Mouse (Mus musculus): Measurements from ENCODE around the gene Rps11. TPM values are rescaled to one million over a fixed set of nuclear protein-coding genes. Genes with fewer than 3 reads are reported as not detected.

Gene Rps11
- polyA plus RNA-seq, 1 experiment: 221 TPM

- TF ChIP-seq CTCF (IDR thresholded peaks at IDR 0.05; ENCODE audit: insufficient read depth, low read length): no peak
- no peak for TF ChIP-seq POLR2A (IDR thresholded peaks at IDR 0.05; ENCODE audit: borderline replicate concordance, extremely low read depth, low read depth, low read length)
- no peak for DNase-seq
- Histone ChIP-seq H3K4me1 (ENCODE audit: control insufficient read depth, insufficient read depth, low read length) (peaks cover 6% of the 10 kb centered on the region), H3K4me3 (replicated peaks; ENCODE audit: extremely low read depth, low read depth, low read length) (no peak overlapping the region)
- 76% methylated on average over 11 of the region's 11 CpGs for WGBS
Measured at GRCm38 (mm10) chr7:45147899-45148298, 23.7 kb upstream of the Rps11 start.

DNA sequence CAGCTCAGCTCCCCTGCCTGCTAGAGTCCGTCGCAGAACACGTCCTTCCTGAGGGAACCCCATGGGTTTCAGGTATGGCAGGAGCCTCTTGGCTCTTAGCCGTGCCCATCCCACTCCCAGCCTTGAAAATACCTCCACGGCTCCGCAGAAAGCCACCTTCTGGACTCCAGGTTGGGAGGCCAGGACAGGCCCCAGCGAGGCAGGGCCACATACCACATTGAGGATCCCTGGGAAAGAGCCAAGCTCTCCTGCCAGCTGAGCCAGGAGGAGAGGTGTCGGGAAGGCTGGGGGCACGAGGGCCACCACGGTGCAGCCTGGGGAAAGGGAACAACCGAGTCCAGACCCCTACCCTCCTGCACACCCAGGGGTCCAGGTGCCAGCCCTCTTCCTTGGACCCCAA, 23.0 kb upstream of the Rps11 start:
- no peak for DNase-seq
- Histone ChIP-seq H3K4me3 (replicated peaks; ENCODE audit: extremely low read depth, low read depth, low read length) (no peak overlapping the region), H3K4me1 (ENCODE audit: control insufficient read depth, insufficient read depth, low read length) (peaks cover 6% of the 10 kb centered on the region)
- 90% methylated on average over 11 of the region's 11 CpGs for WGBS
- TF ChIP-seq CTCF (IDR thresholded peaks at IDR 0.05; ENCODE audit: insufficient read depth, low read length) (no peak), POLR2A (IDR thresholded peaks at IDR 0.05; ENCODE audit: borderline replicate concordance, extremely low read depth, low read depth, low read length) (no peak)

- 96% methylated on average over 8 of the region's 8 CpGs for WGBS
Measured at GRCm38 (mm10) chr7:45145460-45145859, 21.2 kb upstream of the Rps11 start.

GRCm38 (mm10) chr7:45144368-45145174, 20.3 kb upstream of the Rps11 start:
- TF ChIP-seq CTCF (IDR thresholded peaks at IDR 0.05; ENCODE audit: insufficient read depth, low read length) (no peak), POLR2A (IDR thresholded peaks at IDR 0.05; ENCODE audit: borderline replicate concordance, extremely low read depth, low read depth, low read length) (no peak)
- Histone ChIP-seq H3K4me3 (replicated peaks; ENCODE audit: extremely low read depth, low read depth, low read length) (no peak overlapping the region), H3K4me1 (ENCODE audit: control insufficient read depth, insufficient read depth, low read length) (no peaks in the 10 kb centered on the region; the same call in 1 of the 2 replicates)
- WGBS: 73% methylated on average over 13 of the region's 13 CpGs
- no peak for DNase-seq

More at GRCm38 (mm10) chr7:45145460-45145859, 21.2 kb upstream of the Rps11 start:
- DNase-seq: no peak
- Histone ChIP-seq H3K4me1 (ENCODE audit: control insufficient read depth, insufficient read depth, low read length) (peaks cover 2% of the 10 kb centered on the region), H3K4me3 (replicated peaks; ENCODE audit: extremely low read depth, low read depth, low read length) (no peak overlapping the region)
- no peak for TF ChIP-seq CTCF (IDR thresholded peaks at IDR 0.05; ENCODE audit: insufficient read depth, low read length)

DNA sequence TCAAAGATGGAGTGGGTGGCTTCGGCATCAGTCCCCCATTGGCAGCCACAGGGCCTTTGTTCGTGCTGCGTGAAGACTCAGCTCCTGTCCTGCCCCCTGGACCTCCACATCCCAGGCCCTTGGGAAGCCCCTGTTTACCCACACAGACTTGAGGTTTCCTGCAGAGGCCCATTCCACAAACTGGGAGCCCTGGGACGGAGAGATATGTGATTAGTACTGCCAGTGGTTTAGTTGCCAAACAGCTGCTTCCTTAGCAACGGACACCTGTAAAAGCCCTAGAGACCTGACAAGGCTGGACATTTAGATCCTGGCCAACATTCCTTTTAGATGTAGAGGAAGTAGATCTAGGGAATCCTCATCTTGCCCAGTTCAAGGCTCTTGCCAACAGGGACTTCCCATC, 17.7 kb upstream of the Rps11 start:
- DNase-seq: no peak
- no peak overlapping the region for H3K4me3 ChIP-seq (replicated peaks; ENCODE audit: extremely low read depth, low read depth, low read length)
- 84% methylated on average over 5 of the region's 5 CpGs for WGBS
- H3K4me1 ChIP-seq (ENCODE audit: control insufficient read depth, insufficient read depth, low read length): no peaks in the 10 kb centered on the region
- TF ChIP-seq CTCF (IDR thresholded peaks at IDR 0.05; ENCODE audit: insufficient read depth, low read length) (no peak), POLR2A (IDR thresholded peaks at IDR 0.05; ENCODE audit: borderline replicate concordance, extremely low read depth, low read depth, low read length) (no peak)

- no peak for TF ChIP-seq POLR2A (IDR thresholded peaks at IDR 0.05; ENCODE audit: borderline replicate concordance, extremely low read depth, low read depth, low read length)
- no peak for TF ChIP-seq CTCF (IDR thresholded peaks at IDR 0.05; ENCODE audit: insufficient read depth, low read length)
- WGBS: 81% methylated on average over 3 of the region's 3 CpGs
- Histone ChIP-seq H3K4me3 (replicated peaks; ENCODE audit: extremely low read depth, low read depth, low read length) (no peak overlapping the region), H3K4me1 (ENCODE audit: control insufficient read depth, insufficient read depth, low read length) (0 out of 2 replicates have a peak, but pooled peaks cover 2% of the 10 kb centered on the region)
- no peak for DNase-seq
Measured at GRCm38 (mm10) chr7:45141319-45141718, 17.1 kb upstream of the Rps11 start.

GRCm38 (mm10) chr7:45139904-45140723, 15.9 kb upstream of the Rps11 start:
- no peak for DNase-seq
- H3K4me1 ChIP-seq (ENCODE audit: control insufficient read depth, insufficient read depth, low read length): 0 out of 2 replicates have a peak, but pooled peaks cover 2% of the 10 kb centered on the region
- H3K4me3 ChIP-seq (replicated peaks; ENCODE audit: extremely low read depth, low read depth, low read length): no peak overlapping the region
- 64% methylated on average over 8 of the region's 8 CpGs for WGBS
- TF ChIP-seq POLR2A (IDR thresholded peaks at IDR 0.05; ENCODE audit: borderline replicate concordance, extremely low read depth, low read depth, low read length) (no peak), CTCF (IDR thresholded peaks at IDR 0.05; ENCODE audit: insufficient read depth, low read length) (no peak)

DNA sequence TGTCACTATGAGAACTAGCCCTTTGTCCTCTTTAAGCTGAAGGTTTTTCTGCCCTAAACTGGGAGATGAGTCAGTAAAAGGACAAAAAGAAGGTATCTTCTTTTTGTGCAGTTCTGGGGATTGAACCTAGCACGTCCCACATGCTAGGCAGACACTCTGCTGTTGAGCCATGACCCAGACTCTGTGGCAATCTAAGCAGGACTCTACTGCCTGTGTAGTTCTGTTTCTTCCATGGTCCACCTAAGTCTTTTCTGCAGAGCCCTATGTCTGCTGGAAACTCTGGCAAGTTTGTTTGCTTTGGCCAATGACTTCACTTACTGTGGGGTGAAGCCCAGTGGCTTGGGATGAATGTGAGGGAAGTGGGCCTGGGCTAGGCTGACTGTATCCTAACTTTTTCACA, 14.2 kb upstream of the Rps11 start:
- no peak for TF ChIP-seq CTCF (IDR thresholded peaks at IDR 0.05; ENCODE audit: insufficient read depth, low read length)
- no peak for TF ChIP-seq POLR2A (IDR thresholded peaks at IDR 0.05; ENCODE audit: borderline replicate concordance, extremely low read depth, low read depth, low read length)
- no peak overlapping the region for H3K4me3 ChIP-seq (replicated peaks; ENCODE audit: extremely low read depth, low read depth, low read length)
- 85% methylated on average over 1 of the region's 1 CpGs for WGBS
- no peak for DNase-seq
- 0 out of 2 replicates have a peak, but pooled peaks cover 5% of the 10 kb centered on the region for H3K4me1 ChIP-seq (ENCODE audit: control insufficient read depth, insufficient read depth, low read length)

DNA sequence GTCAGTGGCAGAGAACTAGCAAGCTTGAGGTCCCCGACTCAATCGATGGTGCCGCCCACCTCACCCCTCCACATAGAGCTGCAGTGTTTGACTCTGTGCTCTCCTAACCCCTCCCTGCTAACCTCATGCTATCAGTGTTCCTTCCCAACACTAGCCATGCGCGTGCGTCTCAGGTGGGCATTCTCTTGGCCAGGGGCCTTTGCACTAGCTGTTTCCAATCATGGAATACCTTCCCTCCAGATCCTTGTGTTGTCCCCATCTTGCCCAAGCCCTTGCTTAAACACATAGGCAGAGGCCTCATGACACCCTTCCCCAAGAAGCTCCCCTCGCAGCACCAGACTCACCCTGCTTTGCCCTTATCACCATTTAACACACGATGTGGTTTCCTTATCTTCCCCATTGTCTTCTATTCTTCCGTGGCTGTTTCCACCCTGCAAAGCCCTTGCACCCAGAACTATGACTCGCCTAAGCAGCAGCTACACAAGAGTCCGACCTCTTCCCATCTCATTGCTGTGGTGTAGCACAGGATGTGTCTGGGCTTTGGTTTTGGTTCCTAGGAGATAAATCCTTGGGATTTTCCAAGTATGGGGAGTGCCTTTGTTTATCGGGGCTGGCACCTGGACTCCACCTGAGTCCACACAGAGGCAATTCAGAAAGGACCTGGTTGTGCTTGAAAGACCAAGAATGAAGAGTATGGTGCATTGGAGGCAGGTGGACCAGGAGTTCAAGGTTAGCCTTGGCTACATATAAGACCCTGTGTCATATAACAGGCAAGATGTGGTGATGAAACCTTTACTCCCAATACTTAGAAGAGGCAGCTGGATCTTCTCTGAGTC, 13.2 kb upstream of the Rps11 start:
- TF ChIP-seq CTCF (IDR thresholded peaks at IDR 0.05; ENCODE audit: insufficient read depth, low read length) (no peak), POLR2A (IDR thresholded peaks at IDR 0.05; ENCODE audit: borderline replicate concordance, extremely low read depth, low read depth, low read length) (no peak)
- no peak for DNase-seq
- Histone ChIP-seq H3K4me1 (ENCODE audit: control insufficient read depth, insufficient read depth, low read length) (0 out of 2 replicates have a peak, but pooled peaks cover 5% of the 10 kb centered on the region), H3K4me3 (replicated peaks; ENCODE audit: extremely low read depth, low read depth, low read length) (no peak overlapping the region)
- 60% methylated on average over 12 of the region's 12 CpGs for WGBS
